Comparison of ENCODE assay signal across 17 mouse cellular contexts in the genomic region with DNA sequence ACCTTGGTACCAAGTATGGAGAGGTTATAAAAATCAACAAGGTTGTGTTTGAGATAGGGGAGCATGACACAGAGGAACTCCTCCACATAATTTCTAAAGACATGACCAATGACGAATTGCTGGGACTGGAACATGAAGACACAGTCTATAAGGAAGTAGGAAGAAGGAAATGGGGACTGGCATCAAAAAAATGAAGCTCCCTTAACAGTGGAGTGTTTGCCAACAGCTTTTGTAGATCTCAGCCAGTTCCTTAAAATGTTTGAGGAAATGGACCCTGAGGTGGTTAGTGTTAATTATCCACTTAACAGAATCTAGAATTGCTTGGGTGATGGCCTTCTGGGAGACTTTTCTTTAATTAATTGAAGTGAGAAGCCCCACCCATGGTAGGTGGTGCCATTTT.
"Had no signal": no experiment of that assay in that cellular context is flagged by ENCODE, and none has a peak within 500 bp of the region (broad histone marks: within the 10 kb centered on the region; RNA-seq: fewer than 3 reads in every experiment).

No protein-coding gene starts in this region.

- ATAC-seq: intestine, postnatal 0 days; liver, postnatal 0 days had no signal

- H3K4me3 ChIP-seq: limb, embryonic 10.5 days; limb, embryonic 13.5 days; lung, embryonic 15.5 days; neural tube, embryonic 12.5 days; neural tube, embryonic 15.5 days had no signal

- H3K4me1 ChIP-seq: limb, embryonic 10.5 days; limb, embryonic 13.5 days; lung, embryonic 15.5 days; neural tube, embryonic 12.5 days; neural tube, embryonic 15.5 days had no signal

- DNase-seq: kidney, adult 2 months; kidney, postnatal 25 days; liver; liver, postnatal 0 days; lung, postnatal 10 days; lung, postnatal 4 days; midbrain, embryonic 14.5 days; right cerebral cortex, adult 18-20 months; thymus, adult 2 months; thymus, postnatal 14 days; thymus, postnatal 4 days had no signal
